Mouse (Mus musculus): ENCODE data around the gene Klrb1f. TPM values are rescaled to one million over a fixed set of nuclear protein-coding genes. Genes with fewer than 3 reads are reported as not detected.

Gene Klrb1f
- 10 to 100 TPM; 10.6 to 19.4 TPM for total RNA-seq (2023)

GRCm38 (mm10) chr6:129045601-129046000 is at the start of gene Klrb1f:
Gene Klrb1f (plus strand): TSS chr6:129045901.

GRCm38 (mm10) chr6:129100794-129101193 is 55.1 kb downstream of the Klrb1f start, which contains the start of gene Clec2e:
Gene Clec2e (minus strand): TSS chr6:129100913.

Other genes starting within 250 kb of the Klrb1f start
- gene Gm44511, start 219.6 kb upstream of the Klrb1f start, total RNA-seq (2023), result not detected
- gene Klrb1b, start 219.6 kb upstream of the Klrb1f start, total RNA-seq (2023), result not detected
- gene Clec2i, start 158.3 kb upstream of the Klrb1f start, total RNA-seq (2023), result 10 to 100 TPM in 1 of 2 experiments, 1 to 10 TPM in 1; 7.4 to 16.4 TPM
- 10 to 100 TPM; 42.9 to 64.5 TPM for gene BC035044, start 154.8 kb upstream of the Klrb1f start, total RNA-seq (2023)
- gene Clec2g, start 111.5 kb upstream of the Klrb1f start, total RNA-seq (2023), result 1 to 10 TPM; 4.0 to 5.1 TPM
- under 1 TPM in 1 of 2 experiments, not detected in 1; 0.16 TPM for gene Clec2e, start 55.0 kb downstream of the Klrb1f start, total RNA-seq (2023)
- gene Clec2d, start 134.7 kb downstream of the Klrb1f start, total RNA-seq (2023), result 10 to 100 TPM; 35.1 to 42.5 TPM
- 10 to 100 TPM; 51.9 to 57.3 TPM for gene Cd69, start 229.5 kb downstream of the Klrb1f start, total RNA-seq (2023)

All from neutrophil, adult 59 days (primary cell).